Mouse (Mus musculus) CH12.LX (cell line): ENCODE data around the gene B3gnt4. TPM values are rescaled to one million over a fixed set of nuclear protein-coding genes. Genes with fewer than 3 reads are reported as not detected.

Source experiments
- DNase-seq: peaks from one replicate; pipeline ENCODE4 v3.0.0-alpha.2; 2013; ENCODE audit errors: extremely low read depth
- H3K27ac ChIP-seq: 2 replicates; pipeline ENCODE4 v1.5.1; 2012; ENCODE audit warnings: low read depth, mild to moderate bottlenecking, control low read depth, moderate library complexity; ENCODE audit not compliant: insufficient read depth
- H3K27me3 ChIP-seq: replicated peaks from 2 replicates; pipeline ENCODE3; 2012; ENCODE audit warnings: inconsistent platforms
- H3K36me3 ChIP-seq, 2 experiments: replicated peaks in 1 of 2; 2 replicates each; pipeline versions ENCODE3 to v1.6.1; 2012; ENCODE audit warnings: inconsistent platforms in 1 of 2, low read length in 1 of 2, mild to moderate bottlenecking in 1 of 2, mixed read lengths in 1 of 2, moderate library complexity in 1 of 2; ENCODE audit not compliant: control insufficient read depth in 1 of 2, insufficient read depth in 1 of 2
- H3K4me1 ChIP-seq, 2 experiments: 2 replicates each; pipeline ENCODE4 v1.6.1; 2012; ENCODE audit warnings: inconsistent platforms in 1 of 2, moderate library complexity in 1 of 2; ENCODE audit not compliant: insufficient read depth in 2 of 2, control insufficient read depth in 1 of 2
- H3K4me2 ChIP-seq: 2 replicates; pipeline ENCODE4 v1.6.1; 2012; ENCODE audit warnings: low read depth, mild to moderate bottlenecking, control low read depth; ENCODE audit not compliant: poor library complexity, insufficient read depth, severe bottlenecking
- H3K4me3 ChIP-seq, 3 experiments: fragments of 150-350 bp in 1 of 3; sonication (generic) in 1 of 3; replicated peaks in 1 of 3; 2 replicates each; pipeline versions ENCODE3 to v1.5.1; 2011 to 2012; ENCODE audit warnings: low read depth in 2 of 3, low read length in 2 of 3, mild to moderate bottlenecking in 2 of 3, moderate library complexity in 2 of 3, control low read depth in 1 of 3, improper control_type of control experiment in 1 of 3, inconsistent platforms in 1 of 3, mixed read lengths in 1 of 3; ENCODE audit not compliant: poor library complexity in 1 of 3
- H3K79me2 ChIP-seq: replicated peaks from 2 replicates; pipeline ENCODE4 v1.6.1; 2012; ENCODE audit warnings: mild to moderate bottlenecking, moderate library complexity; ENCODE audit not compliant: control insufficient read depth, poor library complexity, insufficient read depth, severe bottlenecking; ENCODE audit errors: extremely low read depth
- H3K9ac ChIP-seq: 2 replicates; pipeline ENCODE4 v1.6.1; 2012; ENCODE audit warnings: low read depth, mild to moderate bottlenecking, control low read depth, moderate library complexity; ENCODE audit not compliant: insufficient read depth
- H3K9me3 ChIP-seq: replicated peaks from 2 replicates; pipeline ENCODE3; 2012; ENCODE audit warnings: low read length, inconsistent platforms, mixed read lengths
- BHLHE40 ChIP-seq: IDR thresholded peaks from 2 replicates; pipeline ENCODE4 v1.6.1; 2011; ENCODE audit warnings: mild to moderate bottlenecking, low read depth, low read length, improper control_type of control experiment
- CHD1 ChIP-seq: IDR thresholded peaks from 2 replicates; pipeline ENCODE4 v1.6.1; 2012; ENCODE audit warnings: low read depth, low read length, improper control_type of control experiment, inconsistent platforms
- CHD2 ChIP-seq: IDR thresholded peaks from 2 replicates; pipeline ENCODE4 v1.6.1; 2011; ENCODE audit warnings: low read length, improper control_type of control experiment
- E2F4 ChIP-seq: IDR thresholded peaks from 2 replicates; pipeline ENCODE4 v1.6.1; 2011; ENCODE audit warnings: low read depth, low read length, improper control_type of control experiment; ENCODE audit not compliant: insufficient replicate concordance
- ELF1 ChIP-seq: IDR thresholded peaks from 2 replicates; pipeline ENCODE4 v1.6.1; 2014; ENCODE audit warnings: low read depth, mild to moderate bottlenecking, inconsistent platforms, low read length, improper control_type of control experiment
- EP300 ChIP-seq: IDR thresholded peaks from 2 replicates; pipeline ENCODE4 v1.6.1; 2011; ENCODE audit warnings: low read length, improper control_type of control experiment
- ETS1 ChIP-seq: conservative IDR thresholded peaks from 2 replicates; pipeline ENCODE4 v1.6.1; 2012; ENCODE audit warnings: low read depth, mild to moderate bottlenecking, inconsistent platforms, low read length, improper control_type of control experiment, moderate library complexity
- GABPA ChIP-seq: IDR thresholded peaks from 2 replicates; pipeline ENCODE4 v1.6.1; 2012; ENCODE audit warnings: low read depth, low read length, improper control_type of control experiment, inconsistent platforms; ENCODE audit not compliant: insufficient replicate concordance
- IRF4 ChIP-seq: IDR thresholded peaks from 2 replicates; pipeline ENCODE4 v1.6.1; 2014; ENCODE audit warnings: low read depth, mild to moderate bottlenecking, inconsistent platforms, low read length, improper control_type of control experiment
- JUN ChIP-seq: IDR thresholded peaks from 2 replicates; pipeline ENCODE4 v1.6.1; 2011; ENCODE audit warnings: low read depth, mild to moderate bottlenecking, low read length, improper control_type of control experiment, moderate library complexity; ENCODE audit not compliant: insufficient read depth
- JUND ChIP-seq: conservative IDR thresholded peaks from 2 replicates; pipeline ENCODE4 v1.6.1; 2011; ENCODE audit warnings: low read depth, low read length, improper control_type of control experiment
- KAT2A ChIP-seq: IDR thresholded peaks from 2 replicates; pipeline ENCODE4 v1.6.1; 2012; ENCODE audit warnings: low read length, improper control_type of control experiment, inconsistent platforms; ENCODE audit not compliant: insufficient replicate concordance
- MAFK ChIP-seq: IDR thresholded peaks from 2 replicates; pipeline ENCODE4 v1.6.1; 2011; ENCODE audit warnings: low read length, improper control_type of control experiment; ENCODE audit not compliant: insufficient replicate concordance
- MAX ChIP-seq: IDR thresholded peaks from 2 replicates; pipeline ENCODE4 v1.6.1; 2011; ENCODE audit warnings: low read length, improper control_type of control experiment
- MAZ ChIP-seq: IDR thresholded peaks from 2 replicates; pipeline ENCODE4 v1.6.1; 2012; ENCODE audit warnings: low read depth, mild to moderate bottlenecking, inconsistent platforms, low read length, improper control_type of control experiment, moderate library complexity
- MYC ChIP-seq: IDR thresholded peaks from 2 replicates; pipeline ENCODE4 v1.6.1; 2011; ENCODE audit warnings: low read depth, mild to moderate bottlenecking, improper control_type of control experiment, low read length
- NRF1 ChIP-seq: IDR thresholded peaks from 2 replicates; pipeline ENCODE4 v1.6.1; 2014; ENCODE audit warnings: low read depth, mild to moderate bottlenecking, inconsistent platforms, low read length, improper control_type of control experiment, moderate library complexity
- POLR2A ChIP-seq: IDR thresholded peaks from 2 replicates; pipeline ENCODE4 v1.6.1; 2011; ENCODE audit warnings: low read depth, mild to moderate bottlenecking, improper control_type of control experiment, low read length
- POLR2AphosphoS2 ChIP-seq: IDR thresholded peaks from 2 replicates; pipeline ENCODE4 v1.6.1; 2011; ENCODE audit warnings: low read depth, low read length, improper control_type of control experiment
- RAD21 ChIP-seq: IDR thresholded peaks from 2 replicates; pipeline ENCODE4 v1.6.1; 2011; ENCODE audit warnings: low read depth, mild to moderate bottlenecking, low read length, improper control_type of control experiment, moderate library complexity
- RCOR1 ChIP-seq: conservative IDR thresholded peaks from 2 replicates; pipeline ENCODE4 v1.6.1; 2012; ENCODE audit warnings: low read depth, mild to moderate bottlenecking, inconsistent platforms, low read length, improper control_type of control experiment
- SIN3A ChIP-seq: IDR thresholded peaks from 2 replicates; pipeline ENCODE4 v1.6.1; 2012; ENCODE audit warnings: low read length, improper control_type of control experiment, inconsistent platforms
- SMC3 ChIP-seq: IDR thresholded peaks from 2 replicates; pipeline ENCODE4 v1.6.1; 2011; ENCODE audit warnings: low read depth, low read length, improper control_type of control experiment
- UBTF ChIP-seq: IDR thresholded peaks from 2 replicates; pipeline ENCODE4 v1.6.1; 2012; ENCODE audit warnings: low read depth, mild to moderate bottlenecking, inconsistent platforms, low read length, improper control_type of control experiment, moderate library complexity
- USF1 ChIP-seq: IDR thresholded peaks from 2 replicates; pipeline ENCODE4 v1.6.1; 2014; ENCODE audit warnings: low read depth, mild to moderate bottlenecking, inconsistent platforms, low read length, improper control_type of control experiment
- ZKSCAN1 ChIP-seq: IDR thresholded peaks from 2 replicates; pipeline ENCODE4 v1.6.1; 2012; ENCODE audit warnings: low read depth, inconsistent platforms, low read length, improper control_type of control experiment, borderline replicate concordance
- ZMIZ1 ChIP-seq: IDR thresholded peaks from 2 replicates; pipeline ENCODE4 v1.6.1; 2012; ENCODE audit warnings: low read depth, mild to moderate bottlenecking, inconsistent platforms, low read length, improper control_type of control experiment
- ZNF384 ChIP-seq: IDR thresholded peaks from 2 replicates; pipeline ENCODE4 v1.6.1; 2012; ENCODE audit warnings: low read depth, low read length, improper control_type of control experiment, inconsistent platforms
- dilution Hi-C: fragments of 300-500 bp; cut with MboI; formaldehyde crosslinking; loops from 2 replicates; pipeline ENCODE4 v1.14.3; 2020; ENCODE audit warnings: low sequenced_read_pairs; ENCODE audit not compliant: extremely low pct_unique_long_range_greater_than_20kb, extremely low pct_ligation_motif_present
- in situ Hi-C: fragments of 300-500 bp; cut with MboI; formaldehyde crosslinking; loops from 3 replicates; pipeline ENCODE4 v1.14.3; 2019; ENCODE audit warnings: low sequenced_read_pairs, low pct_ligation_motif_present, low pct_unique_long_range_greater_than_20kb, mixed read lengths
- polyA plus RNA-seq: library from polyadenylated mRNA; unstranded; fragments of >175 nt; gene quantifications from 2 replicates; pipeline ENCODE4 v1.2.1, GENCODE M21; 2012; ENCODE audit warnings: low read depth; ENCODE audit not compliant: insufficient read length
- total RNA-seq, 2 experiments: library from RNA; depleted of rRNA; stranded (reverse); fragments of 300-350 nt in 1 of 2; fragments of >200 nt in 1 of 2; gene quantifications; 2 replicates each; pipeline ENCODE4 v1.2.3; 2012 to 2014

The B3gnt4 gene
- total and polyA plus RNA-seq, 3 experiments: 0.30 TPM; not detected in 2

- Histone ChIP-seq H3K4me2 (no peak overlapping the region), H3K4me1 (peaks cover 0 to 16% of the 10 kb centered on the region in 2 experiments; a peak in 2 of 4 replicates), H3K79me2 (no peaks in the 10 kb centered on the region), H3K27me3 (peaks cover 6% of the 10 kb centered on the region), H3K9ac (no peak overlapping the region), H3K9me3 (no peaks in the 10 kb centered on the region), H3K4me3 (no peak overlapping the region), H3K27ac (no peak overlapping the region), H3K36me3 (peaks cover 29 to 72% of the 10 kb centered on the region in 2 experiments)
- in situ Hi-C loops (no loop called here), dilution Hi-C loops (no loop called here)
- no peak for DNase-seq
- no peak for TF ChIP-seq E2F4
- TF ChIP-seq GABPA: no peak
- TF ChIP-seq NRF1: no peak
- TF ChIP-seq POLR2AphosphoS2: no peak
- TF ChIP-seq MAZ: no peak
- TF ChIP-seq ZKSCAN1: no peak
- no peak for TF ChIP-seq CHD1
- TF ChIP-seq ZMIZ1: no peak
- TF ChIP-seq BHLHE40: no peak
- no peak for TF ChIP-seq MAFK
- TF ChIP-seq KAT2A: no peak
- TF ChIP-seq JUND: no peak
- no peak for TF ChIP-seq JUN
- no peak for TF ChIP-seq POLR2A
- TF ChIP-seq MYC: no peak
Observed at GRCm38 (mm10) chr5:123512102-123512501, 1.8 kb downstream of the B3gnt4 start.

DNA sequence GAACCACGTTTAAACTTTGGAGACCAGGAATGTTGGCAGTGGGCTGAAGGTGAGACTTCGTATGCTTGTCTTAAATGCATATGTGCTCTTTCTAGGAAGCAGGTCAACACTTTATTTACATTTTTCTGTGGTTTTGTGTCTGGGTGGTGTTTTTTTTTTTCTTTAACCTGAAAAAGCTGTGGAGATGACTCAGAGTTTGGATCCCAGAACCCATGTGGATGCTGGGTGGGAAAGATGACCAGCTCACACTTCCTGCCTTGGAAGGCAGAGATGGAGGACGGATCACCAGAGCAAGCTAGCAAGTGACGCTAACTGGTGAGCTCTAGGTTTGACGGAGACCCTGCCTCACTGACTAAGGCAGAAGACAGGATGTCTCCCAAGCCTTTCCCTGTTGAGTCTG lies 4.6 kb downstream of the B3gnt4 start:
- H3K4me3 ChIP-seq: no peak overlapping the region
- no peak overlapping the region for H3K9ac ChIP-seq
- peaks cover 0 to 12% of the 10 kb centered on the region in 2 experiments; a peak in 2 of 4 replicates for H3K4me1 ChIP-seq
- no peak for TF ChIP-seq CHD2
- no peak for TF ChIP-seq ZNF384
- TF ChIP-seq RAD21: no peak
- TF ChIP-seq SMC3: no peak
- TF ChIP-seq ELF1: no peak
- no peak for TF ChIP-seq MAFK
- TF ChIP-seq CHD1: no peak
- TF ChIP-seq E2F4: no peak
- TF ChIP-seq SIN3A: no peak
- TF ChIP-seq ETS1: no peak
- TF ChIP-seq RCOR1: no peak
- no peak for TF ChIP-seq MAX
- no peak for TF ChIP-seq UBTF
- TF ChIP-seq IRF4: no peak
- no peak for TF ChIP-seq USF1
- no peak for TF ChIP-seq POLR2A
- no peak for TF ChIP-seq KAT2A
- no peak for TF ChIP-seq EP300
- peaks cover 39 to 94% of the 10 kb centered on the region in 2 experiments for H3K36me3 ChIP-seq
- dilution Hi-C loops (no loop called here), in situ Hi-C loops (loop anchor here (5.0 kb wide), 1 partner anchor 57 kb away; the partner anchor contains the start of gene Vps33a)
- H3K79me2 ChIP-seq: no peaks in the 10 kb centered on the region
- no peaks in the 10 kb centered on the region for H3K9me3 ChIP-seq
- no peak overlapping the region for H3K27ac ChIP-seq
- DNase-seq: no peak
- H3K4me2 ChIP-seq: no peak overlapping the region
- no peaks in the 10 kb centered on the region for H3K27me3 ChIP-seq
